Mouse (Mus musculus) testis, adult 2 months (tissue): ENCODE results near the gene Olfr214.

Experiments
- CTCF ChIP-seq: fragments of 200-500 bp; IDR thresholded peaks from 2 replicates; pipeline ENCODE4 v1.5.1; 2012; ENCODE audit warnings: low read depth, mild to moderate bottlenecking, inconsistent platforms, low read length, moderate library complexity; ENCODE audit not compliant: control insufficient read depth, insufficient read depth, insufficient replicate concordance
- POLR2A ChIP-seq: fragments of 200-500 bp; IDR thresholded peaks from 2 replicates; pipeline ENCODE4 v1.6.1; 2012; ENCODE audit warnings: low read depth, mild to moderate bottlenecking, inconsistent platforms, low read length, moderate library complexity; ENCODE audit not compliant: control insufficient read depth

DNA sequence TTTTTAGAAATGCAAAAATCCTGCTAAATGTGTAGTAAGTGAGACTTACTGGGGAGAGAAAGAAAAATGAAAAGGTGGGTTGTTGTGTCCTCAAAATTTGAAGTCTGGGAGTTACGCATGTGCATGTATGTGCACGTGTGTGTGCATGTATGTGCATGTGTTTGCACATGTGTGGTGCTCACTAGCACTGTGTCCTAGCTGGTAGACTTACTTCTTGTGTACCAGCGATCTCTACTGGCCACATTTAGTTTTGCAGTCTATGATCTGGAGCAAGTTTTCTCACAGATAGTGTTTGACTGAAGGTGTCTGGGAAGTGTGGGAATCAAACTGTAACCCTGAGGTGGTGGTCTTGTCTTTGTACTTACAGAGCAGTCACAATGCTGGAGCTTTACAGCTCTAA is 15.8 kb downstream of the Olfr214 start:
- no peak for TF ChIP-seq CTCF
- no peak for TF ChIP-seq POLR2A
